Mouse (Mus musculus) cortical plate, adult 2 months (tissue): Measurements from ENCODE around the gene Fem1b.

Experiments
- CTCF ChIP-seq: fragments of 200-500 bp; IDR thresholded peaks from 2 replicates; pipeline ENCODE4 v1.5.1; 2011; ENCODE audit warnings: mild to moderate bottlenecking, control low read depth, low read length; ENCODE audit not compliant: insufficient read depth; ENCODE audit errors: extremely low read depth
- POLR2A ChIP-seq: fragments of 200-500 bp; IDR thresholded peaks from 2 replicates; pipeline ENCODE4 v1.6.1; 2011; ENCODE audit warnings: mild to moderate bottlenecking, low read length, control low read depth; ENCODE audit not compliant: insufficient read depth; ENCODE audit errors: extremely low read depth

GRCm38 (mm10) chr9:62851571-62851970 lies 39.8 kb upstream of the Fem1b start:
- TF ChIP-seq CTCF (no peak), POLR2A (no peak)
